Mouse (Mus musculus) intestine, postnatal 0 days (tissue): Measurements from ENCODE around the gene Trim11. TPM values are rescaled to one million over a fixed set of nuclear protein-coding genes. Genes with fewer than 3 reads are reported as not detected.
"Not testable (repeated sequence)": the region's sequence is repeated elsewhere in the genome, so short reads cannot be mapped to it uniquely, and the experiment has no call there.

Source experiments
- ATAC-seq: fragments of 200-750 bp; cut with Nextera tagmentation; 2 replicates; pipeline ENCODE4 v1.8.0; 2017; ENCODE audit warnings: mild to moderate bottlenecking, moderate TSS enrichment, moderate library complexity
- H3K27ac ChIP-seq: fragments of 300-500 bp; sonication (generic); 2 replicates; pipeline ENCODE4 v1.5.1; 2014; ENCODE audit warnings: mild to moderate bottlenecking, low read depth, low read length, moderate library complexity
- H3K27me3 ChIP-seq: fragments of 300-500 bp; sonication (generic); replicated peaks from 2 replicates; pipeline ENCODE4 v1.6.1; 2014; ENCODE audit warnings: low read length, mixed read lengths; ENCODE audit not compliant: control insufficient read depth, insufficient read depth
- H3K36me3 ChIP-seq: fragments of 300-500 bp; sonication (generic); 2 replicates; pipeline ENCODE4 v1.6.1; 2014; ENCODE audit warnings: mild to moderate bottlenecking, moderate library complexity; ENCODE audit not compliant: control insufficient read depth, insufficient read depth
- H3K4me1 ChIP-seq: fragments of 300-500 bp; sonication (generic); replicated peaks from 2 replicates; pipeline ENCODE4 v1.6.1; 2014; ENCODE audit warnings: antibody characterized with exemption, low read length, mixed read lengths; ENCODE audit not compliant: control insufficient read depth, insufficient read depth
- H3K4me2 ChIP-seq: fragments of 300-500 bp; sonication (generic); replicated peaks from 2 replicates; pipeline ENCODE4 v1.6.1; 2014; ENCODE audit warnings: low read depth, mild to moderate bottlenecking, moderate library complexity
- H3K4me3 ChIP-seq: fragments of 300-500 bp; sonication (generic); 2 replicates; pipeline ENCODE4 v1.5.1; 2014; ENCODE audit warnings: low read depth, low read length
- H3K9ac ChIP-seq: fragments of 300-500 bp; sonication (generic); 2 replicates; pipeline ENCODE4 v1.6.1; 2014; ENCODE audit warnings: mild to moderate bottlenecking, low read depth, low read length
- H3K9me3 ChIP-seq: fragments of 300-500 bp; sonication (generic); 2 replicates; pipeline ENCODE4 v1.6.1; 2016; ENCODE audit warnings: mixed run types; ENCODE audit not compliant: control insufficient read depth
- CTCF ChIP-seq: sonication (generic); IDR thresholded peaks from 2 replicates; pipeline ENCODE4 v1.5.1; 2016; ENCODE audit warnings: low read depth, mild to moderate bottlenecking, control low read depth, antibody characterized with exemption, moderate library complexity
- WGBS: fragments of 180-500 bp; shearing (Covaris S2); extraction: QIAGEN DNeasy Blood & Tissue Kit; methylation state at CpG from one replicate; pipeline ENCODE4 v1.1.7; 2014; 5-methylcytosine and 5-hydroxymethylcytosine counted together
- polyA plus RNA-seq: library from polyadenylated mRNA; unstranded; fragments of >200 nt; fragmentation: Nextera tagmentation; extraction: Ambion mirVana; gene quantifications from 2 replicates; pipeline ENCODE4 v1.2.1, GENCODE M21; 2015

Trim11 gene
- polyA plus RNA-seq, 1 experiment from 2014 or later, result 8.9 TPM

- H3K4me3 ChIP-seq, result peak within 1 kb of the TSS; percentile 28
- H3K9me3 ChIP-seq, result no peaks in the 10 kb centered on the region
- no peak for TF ChIP-seq CTCF
- H3K9ac ChIP-seq, result no peak within 1 kb of the TSS
- peak; percentile 78 for ATAC-seq
- under 1% methylated on average over 48 of the region's 48 CpGs for WGBS
- H3K4me2 ChIP-seq, result peak within 1 kb of the TSS; percentile 54
- H3K27me3 ChIP-seq, result 0 out of 2 replicates have a peak, but pooled peaks cover 3% of the 10 kb centered on the region
- no peak within 1 kb of the TSS; the same call in 1 of the 2 replicates for H3K27ac ChIP-seq
- H3K4me1 ChIP-seq, result no peaks in the 10 kb centered on the region
- H3K36me3 ChIP-seq, result no peaks in the 10 kb centered on the region
Measured at GRCm38 (mm10) chr11:58948542-58949479, 29.1 kb upstream of the Trim11 start, which contains the start of gene Hist3h2ba. TSS of gene Hist3h2ba (plus strand) at chr11:58948920.

- no peak for ATAC-seq
- 23% methylated on average over 20 of the region's 20 CpGs for WGBS
- TF ChIP-seq CTCF, result no peak
- H3K4me3 ChIP-seq, result peak overlapping the region; percentile 28
- H3K27ac ChIP-seq, result no peak overlapping the region
- H3K9ac ChIP-seq, result no peak overlapping the region
- H3K9me3 ChIP-seq, result no peaks in the 10 kb centered on the region
- no peaks in the 10 kb centered on the region for H3K4me1 ChIP-seq
- peak overlapping the region; percentile 54 for H3K4me2 ChIP-seq
- no peaks in the 10 kb centered on the region for H3K36me3 ChIP-seq
- H3K27me3 ChIP-seq, result 0 out of 2 replicates have a peak, but pooled peaks cover 3% of the 10 kb centered on the region
Measured at GRCm38 (mm10) chr11:58949480-58950431, 28.1 kb upstream of the Trim11 start.

GRCm38 (mm10) chr11:58951210-58951609, 26.7 kb upstream of the Trim11 start:
- no peaks in the 10 kb centered on the region for H3K9me3 ChIP-seq
- no peak for TF ChIP-seq CTCF
- no peak overlapping the region for H3K9ac ChIP-seq
- peaks cover 2% of the 10 kb centered on the region; the same call in 1 of the 2 replicates for H3K4me1 ChIP-seq
- H3K4me2 ChIP-seq, result no peak overlapping the region
- H3K4me3 ChIP-seq, result no peak overlapping the region
- H3K27ac ChIP-seq, result no peak overlapping the region
- ATAC-seq, result no peak
- 0 out of 2 replicates have a peak, but pooled peaks cover 3% of the 10 kb centered on the region for H3K27me3 ChIP-seq
- 74% methylated on average over 5 of the region's 5 CpGs for WGBS
- no peaks in the 10 kb centered on the region for H3K36me3 ChIP-seq

GRCm38 (mm10) chr11:58953351-58954169, 24.3 kb upstream of the Trim11 start:
- Histone ChIP-seq H3K9me3 (no peaks in the 10 kb centered on the region), H3K27me3 (0 out of 2 replicates have a peak, but pooled peaks cover 3% of the 10 kb centered on the region), H3K4me2 (peak overlapping the region; percentile 78), H3K36me3 (peaks cover 8% of the 10 kb centered on the region; the same call in 1 of the 2 replicates), H3K27ac (peak overlapping the region; percentile 94), H3K4me3 (peak overlapping the region; percentile 56), H3K4me1 (peaks cover 8% of the 10 kb centered on the region; the same call in 1 of the 2 replicates), H3K9ac (peak overlapping the region; percentile 38; the same call in 1 of the 2 replicates)
- no peak for TF ChIP-seq CTCF
- ATAC-seq, result 0 out of 2 replicates have a peak, but pooled peaks have one; percentile 0
- 1% methylated on average over 33 of the region's 33 CpGs for WGBS

- not testable (repeated sequence) for H3K9me3 ChIP-seq
- H3K4me2 ChIP-seq, result peak overlapping the region; percentile 78
- peak; percentile 50 for ATAC-seq
Measured at GRCm38 (mm10) chr11:58954170-58954419, 23.8 kb upstream of the Trim11 start.

More at GRCm38 (mm10) chr11:58954170-58954419, 23.8 kb upstream of the Trim11 start:
- Histone ChIP-seq H3K9ac (peak overlapping the region; percentile 38; the same call in 1 of the 2 replicates), H3K4me3 (peak overlapping the region; percentile 56), H3K27ac (peak overlapping the region; percentile 94)
- not testable (repeated sequence) for H3K36me3 ChIP-seq, H3K27me3 ChIP-seq, H3K4me1 ChIP-seq
- under 1% methylated on average over 17 of the region's 17 CpGs for WGBS
